Mouse (Mus musculus): ENCODE data around the gene Rprd1b.

DNA sequence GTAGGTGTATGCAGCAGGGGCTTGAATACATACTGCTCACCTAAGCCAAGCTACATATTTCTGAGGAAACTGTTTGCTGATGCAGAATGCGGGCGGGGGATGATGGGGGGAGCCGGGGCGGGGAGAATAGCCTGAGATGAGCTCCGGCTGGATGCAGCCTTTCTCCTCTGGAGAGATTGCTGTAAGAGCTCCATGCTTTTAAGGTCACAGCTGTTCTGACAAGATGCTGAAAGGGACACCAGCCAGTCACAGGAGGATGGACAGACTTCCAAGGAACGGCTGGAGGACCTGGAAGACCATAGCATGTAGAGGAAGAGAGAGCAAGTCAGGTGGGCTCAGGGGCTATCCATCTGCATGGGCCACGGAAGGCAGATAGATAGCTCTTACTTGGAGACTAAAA lies 66.0 kb downstream of the Rprd1b start:
- TF ChIP-seq EP300 (IDR thresholded peaks at IDR 0.05; ENCODE audit: low read depth) (no peak), CTCF (IDR thresholded peaks at IDR 0.05; ENCODE audit: low read depth) (no peak)
